Mouse (Mus musculus) heart, embryonic 14.5 days (tissue): Measurements from ENCODE around the gene Cyp1a1. TPM values are rescaled to one million over a fixed set of nuclear protein-coding genes. Genes with fewer than 3 reads are reported as not detected.

Experiments used
- ATAC-seq: fragments of 200-750 bp; cut with Nextera tagmentation; 2 replicates; pipeline ENCODE4 v1.8.0; 2017; ENCODE audit warnings: low read depth, moderate TSS enrichment; ENCODE audit not compliant: insufficient number of reproducible peaks, insufficient read depth, low FRiP score
- H3K27ac ChIP-seq, 2 experiments: fragments of 200-500 bp in 1 of 2; fragments of 300-500 bp in 1 of 2; sonication (generic) in 1 of 2; replicated peaks in 1 of 2; 2 replicates each; pipeline ENCODE4 v1.5.1; 2012 to 2014; ENCODE audit warnings: low read depth in 2 of 2, low read length in 2 of 2, control low read depth in 1 of 2, mild to moderate bottlenecking in 1 of 2, mixed read lengths in 1 of 2; ENCODE audit not compliant: control insufficient read depth in 1 of 2, insufficient read depth in 1 of 2
- H3K27me3 ChIP-seq: fragments of 300-500 bp; sonication (generic); 2 replicates; pipeline ENCODE4 v1.6.1; 2014; ENCODE audit warnings: mild to moderate bottlenecking, low read length, control low read depth; ENCODE audit not compliant: control insufficient read depth, insufficient read depth
- H3K36me3 ChIP-seq: fragments of 300-500 bp; sonication (generic); 2 replicates; pipeline ENCODE4 v1.6.1; 2014; ENCODE audit warnings: mild to moderate bottlenecking, control low read depth, low read length, mixed read lengths; ENCODE audit not compliant: control insufficient read depth, insufficient read depth
- H3K4me1 ChIP-seq, 2 experiments: fragments of 200-500 bp in 1 of 2; fragments of 300-500 bp in 1 of 2; sonication (generic) in 1 of 2; 2 replicates each; pipeline ENCODE4 v1.6.1; 2012 to 2014; ENCODE audit warnings: low read length in 2 of 2, control low read depth in 1 of 2, mixed read lengths in 1 of 2; ENCODE audit not compliant: control insufficient read depth in 2 of 2, insufficient read depth in 2 of 2
- H3K4me2 ChIP-seq: fragments of 300-500 bp; sonication (generic); 2 replicates; pipeline ENCODE4 v1.6.1; 2014; ENCODE audit warnings: mild to moderate bottlenecking, low read length
- H3K4me3 ChIP-seq, 2 experiments: fragments of 200-500 bp in 1 of 2; fragments of 300-500 bp in 1 of 2; sonication (generic) in 1 of 2; 2 replicates each; pipeline ENCODE4 v1.5.1; 2012 to 2014; ENCODE audit warnings: low read length in 2 of 2, mild to moderate bottlenecking in 2 of 2, control low read depth in 1 of 2, low read depth in 1 of 2, moderate library complexity in 1 of 2; ENCODE audit not compliant: control insufficient read depth in 1 of 2, insufficient read depth in 1 of 2
- H3K9ac ChIP-seq: fragments of 300-500 bp; sonication (generic); 2 replicates; pipeline ENCODE4 v1.6.1; 2014; ENCODE audit warnings: mild to moderate bottlenecking, low read length
- H3K9me3 ChIP-seq: fragments of 300-500 bp; sonication (generic); 2 replicates; pipeline ENCODE4 v1.6.1; 2016; ENCODE audit warnings: low read length, control low read depth; ENCODE audit not compliant: control insufficient read depth
- WGBS: fragments of 180-500 bp; shearing (Covaris S2); extraction: QIAGEN DNeasy Blood & Tissue Kit; methylation state at CpG from one replicate; pipeline ENCODE4 v1.1.7; 2014; 5-methylcytosine and 5-hydroxymethylcytosine counted together
- polyA plus RNA-seq: library from polyadenylated mRNA; unstranded; fragments of >200 nt; fragmentation: Nextera tagmentation; extraction: Ambion mirVana; gene quantifications from 2 replicates; pipeline ENCODE4 v1.2.1, GENCODE M21; 2014

Gene Cyp1a1
- polyA plus RNA-seq, 1 experiment from 2014 or later = not detected

DNA sequence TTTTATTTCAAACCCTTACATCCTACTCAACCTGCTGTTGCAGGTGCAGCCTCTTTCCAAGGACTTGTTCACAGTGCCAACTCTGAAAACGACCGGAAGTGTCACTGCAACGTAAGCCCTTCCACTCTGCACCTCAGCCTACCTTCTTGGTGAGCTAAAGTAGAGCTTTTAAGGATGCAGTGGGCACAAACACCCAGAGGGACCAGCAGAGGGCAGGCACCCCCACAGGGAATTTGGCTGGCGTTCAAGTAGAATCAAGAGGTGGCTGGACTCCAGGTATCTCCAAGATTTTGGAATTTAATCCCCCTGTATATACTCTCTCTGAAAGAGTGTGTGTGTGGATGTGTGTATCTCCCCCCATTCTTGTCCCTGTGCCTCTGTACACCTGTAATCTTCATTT is 29.9 kb upstream of the Cyp1a1 start:
- no peak for ATAC-seq
- 51% methylated on average over 4 of the region's 4 CpGs for WGBS
- Histone ChIP-seq H3K27ac (no peak overlapping the region), H3K4me1 (peaks cover 3 to 4% of the 10 kb centered on the region in 2 experiments; a peak in 1 of 4 replicates), H3K36me3 (no peaks in the 10 kb centered on the region), H3K9me3 (no peaks in the 10 kb centered on the region), H3K4me3 (no peak overlapping the region), H3K9ac (no peak overlapping the region), H3K4me2 (no peak overlapping the region), H3K27me3 (peaks cover 10% of the 10 kb centered on the region; the same call in 1 of the 2 replicates)

DNA sequence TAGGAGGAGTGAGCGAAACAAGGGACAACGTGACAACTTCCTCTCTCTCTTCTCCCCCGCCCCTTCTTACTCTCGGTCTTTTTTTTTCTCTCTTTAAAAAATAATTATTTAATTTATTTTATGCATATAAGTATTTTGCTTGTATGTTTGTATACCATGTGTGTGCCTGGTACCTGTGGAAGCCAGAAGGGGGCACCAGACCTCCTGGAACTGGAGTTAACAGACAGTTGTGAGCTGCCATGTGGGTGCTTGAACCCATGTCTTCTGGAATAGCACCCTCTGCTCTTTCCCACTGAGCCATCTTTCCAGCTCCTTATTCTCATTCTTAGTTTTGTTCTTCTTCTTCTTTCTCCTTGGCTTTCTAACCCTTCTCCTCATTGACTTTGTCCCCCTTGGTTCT is 28.8 kb upstream of the Cyp1a1 start:
- Histone ChIP-seq H3K4me1 (peaks cover 3 to 4% of the 10 kb centered on the region in 2 experiments; a peak in 1 of 4 replicates), H3K9me3 (no peaks in the 10 kb centered on the region), H3K4me2 (no peak overlapping the region), H3K27me3 (0 out of 2 replicates have a peak, but pooled peaks cover 6% of the 10 kb centered on the region), H3K9ac (no peak overlapping the region), H3K27ac (no peak overlapping the region), H3K36me3 (no peaks in the 10 kb centered on the region), H3K4me3 (no peak overlapping the region)
- 85% methylated on average over 4 of the region's 4 CpGs for WGBS
- ATAC-seq = no peak

DNA sequence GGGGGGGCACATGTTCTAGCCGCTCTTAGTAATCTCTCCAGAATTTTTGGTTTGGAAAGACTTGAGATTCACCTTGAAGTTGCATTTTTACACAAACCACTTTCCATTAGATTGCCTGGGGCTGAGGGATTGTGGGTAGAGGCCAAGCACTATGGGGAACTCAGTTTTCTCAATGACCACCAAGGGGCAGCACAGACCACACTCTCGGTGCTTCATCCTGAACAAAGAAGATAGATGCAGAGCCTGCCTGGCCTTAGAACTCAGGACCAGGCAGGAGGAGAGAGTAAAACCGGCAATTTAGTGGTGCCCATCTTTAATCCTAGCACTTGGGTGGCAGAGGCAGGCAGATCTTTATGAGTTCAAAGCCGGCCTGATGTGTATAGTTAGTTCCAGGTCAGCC is 28.0 kb upstream of the Cyp1a1 start:
- H3K4me1 ChIP-seq = peaks cover 3 to 4% of the 10 kb centered on the region in 2 experiments; a peak in 1 of 4 replicates
- H3K4me2 ChIP-seq = no peak overlapping the region
- H3K4me3 ChIP-seq = no peak overlapping the region
- ATAC-seq = no peak
- H3K27me3 ChIP-seq = 0 out of 2 replicates have a peak, but pooled peaks cover 4% of the 10 kb centered on the region
- no peak overlapping the region for H3K9ac ChIP-seq
- no peaks in the 10 kb centered on the region for H3K36me3 ChIP-seq
- H3K27ac ChIP-seq = no peak overlapping the region
- no peaks in the 10 kb centered on the region for H3K9me3 ChIP-seq
- 20% methylated on average over 4 of the region's 4 CpGs for WGBS

DNA sequence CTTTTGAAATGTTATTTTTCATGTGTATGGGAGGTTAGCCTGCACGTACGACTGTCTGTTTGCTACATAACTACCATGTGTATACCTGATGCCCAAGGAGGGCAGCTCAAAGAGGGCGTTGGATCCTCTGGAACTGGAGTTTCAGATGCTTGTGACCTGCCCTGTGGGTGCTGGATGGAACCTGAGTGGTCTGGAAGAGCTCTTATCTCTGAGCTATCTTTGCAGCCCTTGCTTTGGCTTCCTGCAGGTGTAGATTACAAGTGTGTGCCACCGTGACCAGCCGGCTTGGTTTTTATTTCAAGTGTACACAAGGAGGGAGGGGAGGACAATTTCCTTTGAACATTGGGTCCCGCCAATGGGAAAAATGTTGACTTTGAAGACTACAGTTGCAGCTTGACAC is 27.2 kb upstream of the Cyp1a1 start:
- H3K9ac ChIP-seq = no peak overlapping the region
- peaks cover 3 to 4% of the 10 kb centered on the region in 2 experiments; a peak in 1 of 4 replicates for H3K4me1 ChIP-seq
- H3K9me3 ChIP-seq = no peaks in the 10 kb centered on the region
- H3K36me3 ChIP-seq = no peaks in the 10 kb centered on the region
- H3K27me3 ChIP-seq = no peaks in the 10 kb centered on the region
- H3K4me2 ChIP-seq = no peak overlapping the region
- ATAC-seq = no peak
- H3K27ac ChIP-seq = no peak overlapping the region
- H3K4me3 ChIP-seq = no peak overlapping the region
- 55% methylated on average over 6 of the region's 6 CpGs for WGBS

DNA sequence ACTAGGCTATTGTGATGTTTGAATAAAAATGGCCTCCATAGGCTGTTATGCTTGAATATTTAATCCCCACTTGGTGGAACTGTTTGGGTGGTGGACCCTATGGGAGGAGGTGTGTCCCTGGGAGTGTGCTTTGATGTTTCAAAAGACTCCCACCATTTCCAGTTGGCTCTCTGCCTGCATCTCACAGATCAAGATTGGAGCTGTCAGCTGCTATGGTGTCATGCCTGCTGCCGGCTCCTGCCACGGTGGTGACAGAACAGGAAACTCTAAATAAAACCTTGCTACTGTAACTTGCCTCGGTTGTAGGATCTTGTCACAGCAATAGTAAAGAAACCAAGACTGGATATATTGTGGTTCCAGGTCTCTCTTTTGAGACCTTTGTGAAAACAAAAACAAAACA is 26.2 kb upstream of the Cyp1a1 start:
- Histone ChIP-seq H3K9me3 (no peaks in the 10 kb centered on the region), H3K36me3 (no peaks in the 10 kb centered on the region), H3K9ac (no peak overlapping the region), H3K4me3 (no peak overlapping the region), H3K4me2 (no peak overlapping the region), H3K27me3 (no peaks in the 10 kb centered on the region), H3K4me1 (no peaks in the 10 kb centered on the region), H3K27ac (no peak overlapping the region)
- 10% methylated on average over 3 of the region's 3 CpGs for WGBS
- no peak for ATAC-seq

DNA sequence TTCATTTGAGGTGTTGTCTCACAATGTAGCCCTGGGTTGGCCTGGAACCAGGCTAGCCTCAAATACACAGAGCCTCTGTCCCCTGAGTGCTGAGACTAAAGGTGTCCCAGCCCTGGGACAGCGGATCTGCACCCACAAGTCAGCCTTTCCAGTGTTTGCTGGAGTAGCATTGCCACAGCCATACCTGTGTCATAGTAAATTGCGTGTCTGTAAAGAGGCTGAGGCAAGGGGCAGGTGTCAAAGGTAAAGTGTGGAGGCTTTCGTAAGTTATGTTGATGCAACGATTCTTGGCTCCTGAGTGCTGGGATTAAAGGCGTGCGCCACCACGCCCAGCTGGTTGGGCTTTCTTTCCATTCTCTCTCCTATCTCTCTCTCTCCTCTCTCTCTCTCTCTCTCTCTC is 23.1 kb upstream of the Cyp1a1 start:
- WGBS = 52% methylated on average over 7 of the region's 7 CpGs
- Histone ChIP-seq H3K36me3 (no peaks in the 10 kb centered on the region), H3K9ac (no peak overlapping the region), H3K4me3 (no peak overlapping the region), H3K4me2 (no peak overlapping the region), H3K9me3 (no peaks in the 10 kb centered on the region), H3K27me3 (no peaks in the 10 kb centered on the region), H3K27ac (no peak overlapping the region), H3K4me1 (no peaks in the 10 kb centered on the region; a peak in 1 of 4 replicates)
- ATAC-seq = no peak

DNA sequence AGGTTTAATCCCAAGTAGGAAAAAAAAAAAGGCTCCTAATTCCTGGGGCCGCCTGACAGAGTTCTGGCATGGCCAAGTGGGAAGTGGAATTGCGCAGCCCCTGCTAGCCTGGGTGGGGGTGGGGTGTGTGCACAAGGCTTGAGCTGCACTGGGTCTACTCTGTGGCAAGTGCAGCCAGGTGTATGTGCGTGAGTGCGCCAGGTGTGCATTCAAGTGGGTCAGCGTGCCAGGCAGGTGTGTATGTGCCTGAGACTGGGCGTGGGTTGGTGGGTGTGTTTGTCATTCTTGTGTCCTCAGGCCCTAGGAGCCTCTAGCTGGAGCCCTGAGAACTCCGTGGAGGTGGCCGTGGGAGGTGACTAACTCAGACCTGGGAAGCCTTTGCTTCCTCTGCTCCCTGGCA is 21.2 kb upstream of the Cyp1a1 start:
- Histone ChIP-seq H3K9me3 (no peaks in the 10 kb centered on the region), H3K4me3 (no peak overlapping the region), H3K36me3 (no peaks in the 10 kb centered on the region), H3K9ac (no peak overlapping the region), H3K4me1 (no peaks in the 10 kb centered on the region; a peak in 1 of 4 replicates), H3K27me3 (no peaks in the 10 kb centered on the region), H3K27ac (no peak overlapping the region), H3K4me2 (no peak overlapping the region)
- ATAC-seq = no peak
- 79% methylated on average over 8 of the region's 8 CpGs for WGBS

DNA sequence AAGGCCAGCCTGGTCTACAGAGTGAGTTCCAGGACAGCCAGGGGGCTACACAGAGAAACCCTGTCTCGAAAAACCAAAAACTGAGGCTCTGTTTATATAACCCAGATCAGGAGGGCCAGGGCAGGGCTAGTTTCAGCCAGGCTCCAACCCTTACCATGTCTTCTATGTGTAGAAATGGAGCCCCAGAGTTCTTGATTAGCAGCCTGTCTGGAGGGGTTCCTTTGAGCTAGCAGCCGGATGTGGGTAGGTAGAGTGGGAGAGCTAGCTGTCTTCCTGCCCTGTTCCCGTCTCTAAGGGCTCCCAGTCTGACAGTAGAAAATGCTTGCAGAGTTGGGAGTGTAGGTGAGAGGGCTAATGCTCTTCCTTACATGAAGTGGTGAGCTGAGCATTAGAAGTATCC is 20.6 kb upstream of the Cyp1a1 start:
- Histone ChIP-seq H3K9ac (no peak overlapping the region), H3K4me1 (no peaks in the 10 kb centered on the region; a peak in 1 of 4 replicates), H3K4me2 (no peak overlapping the region), H3K4me3 (no peak overlapping the region), H3K27ac (no peak overlapping the region), H3K9me3 (no peaks in the 10 kb centered on the region), H3K27me3 (no peaks in the 10 kb centered on the region), H3K36me3 (no peaks in the 10 kb centered on the region)
- 59% methylated on average over 3 of the region's 3 CpGs for WGBS
- no peak for ATAC-seq
